ENCODE assay signal across 17 mouse cellular contexts in the genomic region with DNA sequence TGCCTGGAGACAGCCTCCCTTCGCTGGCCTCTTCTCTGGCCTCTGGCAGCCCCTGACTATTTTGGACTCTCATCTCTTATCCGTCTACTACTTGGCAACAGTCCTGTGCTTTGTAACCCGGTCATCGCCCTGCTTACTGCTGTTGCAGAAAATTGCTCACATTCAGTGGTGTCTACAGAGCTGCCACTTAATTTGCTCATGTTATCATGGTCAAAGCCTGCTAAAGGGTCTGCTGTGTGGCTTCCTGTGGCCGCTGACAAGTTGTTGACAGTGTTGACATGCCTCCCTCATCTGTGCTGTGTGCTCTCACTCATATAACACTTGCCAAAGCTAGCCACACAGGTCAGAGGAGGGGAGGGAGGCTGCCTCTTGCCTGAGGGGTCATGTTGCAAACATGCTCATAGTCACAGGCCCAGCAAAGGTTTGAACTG. TPM values are rescaled to one million over a fixed set of nuclear protein-coding genes. Genes with fewer than 3 reads are reported as not detected.
DNase-seq lines count a peak whose midpoint lies in the region; ATAC-seq lines count a peak whose summit lies in the region.
"Had no signal": no experiment of that assay in that cellular context is flagged by ENCODE, and none has a peak within 500 bp of the region (broad histone marks: within the 10 kb centered on the region; RNA-seq: fewer than 3 reads in every experiment).

No protein-coding gene starts in this region.

- peak; percentile 40 to 59 for DNase-seq in heart, adult 18-20 months
- no peak for DNase-seq in heart, adult 8-10 months (ENCODE audit: low spot score)
- peak; percentile 63 for DNase-seq in adipocyte (ENCODE audit: low spot score)
- peak; percentile 30 to 51 for DNase-seq in heart, postnatal 14 days
- peak; percentile 59 for DNase-seq in lung, postnatal 10 days
- no peak for DNase-seq in adrenal gland, adult 2 months
- DNase-seq in retina, postnatal 1 day, result no peak
- DNase-seq: cerebellum, adult 11 months; forebrain, postnatal 0 days; gastrocnemius, postnatal 14 days; kidney, postnatal 14 days; thymus, postnatal 36 days had no signal

- H3K36me3 ChIP-seq in midbrain, embryonic 15.5 days (replicated peaks), result peaks cover 25% of the 10 kb centered on the region

- no peak for ATAC-seq in midbrain, embryonic 15.5 days (replicated peaks)
- ATAC-seq: forebrain, postnatal 0 days; intestine, embryonic 16.5 days had no signal

- intact Hi-C loops in heart, postnatal 14 days (cut with DNase I), result no loop called here

- 88% methylated on average over 5 of the region's 5 CpGs for WGBS in midbrain, embryonic 15.5 days

- no peak overlapping the region for H3K4me2 ChIP-seq in midbrain, embryonic 15.5 days
- H3K4me2 ChIP-seq: neural tube, embryonic 13.5 days had no signal

- H3K9ac ChIP-seq in midbrain, embryonic 15.5 days, result no peak overlapping the region
- H3K9ac ChIP-seq: forebrain, postnatal 0 days; neural tube, embryonic 13.5 days had no signal

- no peaks in the 10 kb centered on the region for H3K27me3 ChIP-seq in midbrain, embryonic 15.5 days (replicated peaks)
- H3K27me3 ChIP-seq: neural tube, embryonic 13.5 days had no signal

- H3K27ac ChIP-seq in midbrain, embryonic 15.5 days, result no peak overlapping the region
- H3K27ac ChIP-seq: neural tube, embryonic 13.5 days had no signal

- H3K4me1 ChIP-seq in midbrain, embryonic 15.5 days, result no peaks in the 10 kb centered on the region
- H3K4me1 ChIP-seq: neural tube, embryonic 13.5 days had no signal

- H3K9me3 ChIP-seq in midbrain, embryonic 15.5 days, result no peaks in the 10 kb centered on the region
- H3K9me3 ChIP-seq: neural tube, embryonic 13.5 days had no signal

- H3K4me3 ChIP-seq in midbrain, embryonic 15.5 days, result no peak overlapping the region
- H3K4me3 ChIP-seq: neural tube, embryonic 13.5 days had no signal

RNA-seq across cellular contexts. Expression of a gene that starts 16.8 kb away (rescaled TPM):
- total RNA-seq in heart, adult 18-20 months (2021), result 1 to 10 TPM in 1 of 2 experiments, under 1 TPM in 1; 0.74 to 1.7 TPM
- total RNA-seq in heart, adult 8-10 months (2022), result 1 to 10 TPM in 2 of 4 experiments, under 1 TPM in 2; 0.55 to 1.4 (median 1.1) TPM
- total RNA-seq in heart, postnatal 14 days (2021), result 1 to 10 TPM; 1.3 to 1.6 TPM
- 1 to 10 TPM; 4.6 to 4.7 TPM for total RNA-seq in adrenal gland, adult 2 months (2021)
- polyA plus RNA-seq in adrenal gland, adult 2 months (2012; rRNA removed), result 0.51 and 1.9 TPM in 2 replicates
- polyA plus RNA-seq in midbrain, embryonic 15.5 days (2015; fragmentation: Nextera tagmentation; extraction: Ambion mirVana), result 3.9 and 5.0 TPM in 2 replicates

RNA-seq across cellular contexts. Expression of a gene that starts 16.9 kb away (rescaled TPM):
- under 1 TPM in 1 of 2 experiments, not detected in 1; 0.44 TPM for total RNA-seq in heart, adult 18-20 months (2021)
- total RNA-seq in heart, adult 8-10 months (2022), result not detected
- under 1 TPM in 1 of 2 experiments, not detected in 1; 1.00 TPM for total RNA-seq in heart, postnatal 14 days (2021)
- 1 to 10 TPM; 2.0 to 2.1 TPM for total RNA-seq in adrenal gland, adult 2 months (2021)
- not detected in 2 replicates for polyA plus RNA-seq in adrenal gland, adult 2 months (2012; rRNA removed)
- polyA plus RNA-seq in midbrain, embryonic 15.5 days (2015; fragmentation: Nextera tagmentation; extraction: Ambion mirVana), result 0.53 TPM in 1 of 2 replicates, not detected in the other
- total RNA-seq: forebrain, postnatal 0 days had no signal
- polyA plus RNA-seq: forebrain, postnatal 0 days; hindbrain, embryonic 11.5 days; small intestine, adult 2 months had no signal

RNA-seq across cellular contexts. Expression of a gene that starts 17.2 kb away (rescaled TPM):
- 10 to 100 TPM; 16.0 to 25.5 TPM for total RNA-seq in heart, adult 18-20 months (2021)
- 10 to 100 TPM; 21.6 to 33.2 (median 27.0) TPM for total RNA-seq in heart, adult 8-10 months (2022)
- total RNA-seq in heart, postnatal 14 days (2021), result 10 to 100 TPM; 29.0 to 33.6 TPM
- total RNA-seq in adrenal gland, adult 2 months (2021), result 10 to 100 TPM; 39.3 to 47.8 TPM
- 23.2 and 23.9 TPM in 2 replicates for polyA plus RNA-seq in adrenal gland, adult 2 months (2012; rRNA removed)
- 85.6 and 91.8 TPM in 2 replicates for polyA plus RNA-seq in midbrain, embryonic 15.5 days (2015; fragmentation: Nextera tagmentation; extraction: Ambion mirVana)

RNA-seq across cellular contexts. Expression of a gene that starts 48.2 kb away (rescaled TPM):
- 1 to 10 TPM; 1.2 to 1.9 TPM for total RNA-seq in heart, adult 18-20 months (2021)
- total RNA-seq in heart, adult 8-10 months (2022), result 1 to 10 TPM in 3 of 4 experiments, under 1 TPM in 1; 0.68 to 3.5 (median 2.2) TPM
- total RNA-seq in heart, postnatal 14 days (2021), result 1 to 10 TPM; 1.4 to 1.5 TPM
- 1 to 10 TPM; 3.3 to 5.4 TPM for total RNA-seq in adrenal gland, adult 2 months (2021)
- polyA plus RNA-seq in adrenal gland, adult 2 months (2012; rRNA removed), result 0.21 TPM in 1 of 2 replicates, not detected in the other
- 9.9 and 10.5 TPM in 2 replicates for polyA plus RNA-seq in midbrain, embryonic 15.5 days (2015; fragmentation: Nextera tagmentation; extraction: Ambion mirVana)

Comparison
In these comparisons a context has a peak if more than half of its experiments do, and no peak if none do; other contexts are left out.
1. DNase-seq: peak in heart, adult 18-20 months (2 of 2), adipocyte (single experiment), heart, postnatal 14 days (2 of 2) and lung, postnatal 10 days (single experiment); none in heart, adult 8-10 months (single experiment), adrenal gland, adult 2 months (single experiment) and retina, postnatal 1 day (single experiment).